Mouse (Mus musculus) embryonic facial prominence, embryonic 11.5 days (tissue): ENCODE measurements around the gene Olfr17. TPM values are rescaled to one million over a fixed set of nuclear protein-coding genes. Genes with fewer than 3 reads are reported as not detected.
A peak's percentile ranks its signal among the peaks of the same experiment; 100 is the strongest.
"Not testable (repeated sequence)": the region's sequence is repeated elsewhere in the genome, so short reads cannot be mapped to it uniquely, and the experiment has no call there.

Experiments used
- ATAC-seq: fragments of 200-750 bp; cut with Nextera tagmentation; replicated peaks from 2 replicates; pipeline ENCODE4 v1.8.0; 2017; ENCODE audit warnings: low read depth; ENCODE audit not compliant: insufficient number of reproducible peaks, low FRiP score, low TSS enrichment
- DNase-seq: peaks from one replicate; pipeline ENCODE4 v3.0.0-alpha.2; 2015; ENCODE audit warnings: low spot score
- H3K27ac ChIP-seq: fragments of 300-500 bp; sonication (generic); replicated peaks from 2 replicates; pipeline ENCODE4 v1.5.1; 2014; ENCODE audit warnings: mild to moderate bottlenecking, low read depth, low read length, control low read depth
- H3K27me3 ChIP-seq: fragments of 300-500 bp; sonication (generic); 2 replicates; pipeline ENCODE4 v1.6.1; 2014; ENCODE audit warnings: mild to moderate bottlenecking, low read length, moderate library complexity, mixed read lengths; ENCODE audit not compliant: control insufficient read depth, insufficient read depth
- H3K36me3 ChIP-seq: fragments of 300-500 bp; sonication (generic); replicated peaks from 2 replicates; pipeline ENCODE4 v1.6.1; 2014; ENCODE audit warnings: low read depth, mild to moderate bottlenecking, low read length, moderate library complexity, mixed read lengths; ENCODE audit not compliant: control insufficient read depth, insufficient read depth
- H3K4me1 ChIP-seq: fragments of 300-500 bp; sonication (generic); 2 replicates; pipeline ENCODE4 v1.6.1; 2014; ENCODE audit warnings: low read length, mixed read lengths; ENCODE audit not compliant: control insufficient read depth, insufficient read depth
- H3K4me2 ChIP-seq: fragments of 300-500 bp; sonication (generic); 2 replicates; pipeline ENCODE4 v1.6.1; 2014; ENCODE audit warnings: low read depth, mild to moderate bottlenecking, control low read depth, low read length, moderate library complexity
- H3K4me3 ChIP-seq: fragments of 300-500 bp; sonication (generic); 2 replicates; pipeline ENCODE4 v1.5.1; 2014; ENCODE audit warnings: low read depth, low read length, control low read depth
- H3K9ac ChIP-seq: fragments of 300-500 bp; sonication (generic); replicated peaks from 2 replicates; pipeline ENCODE4 v1.6.1; 2014; ENCODE audit warnings: mild to moderate bottlenecking, control low read depth, low read length
- H3K9me3 ChIP-seq: fragments of 300-500 bp; sonication (generic); replicated peaks from 2 replicates; pipeline ENCODE4 v1.6.1; 2016; ENCODE audit warnings: mild to moderate bottlenecking, low read length, inconsistent platforms, mixed read lengths; ENCODE audit not compliant: control insufficient read depth
- WGBS: fragments of 180-500 bp; shearing (Covaris S2); extraction: QIAGEN DNeasy Blood & Tissue Kit; methylation state at CpG from one replicate; pipeline ENCODE4 v1.1.7; 2014; 5-methylcytosine and 5-hydroxymethylcytosine counted together
- polyA plus RNA-seq: library from polyadenylated mRNA; unstranded; fragments of >200 nt; fragmentation: Nextera tagmentation; extraction: Ambion mirVana; gene quantifications from 2 replicates; pipeline ENCODE4 v1.2.1, GENCODE M21; 2014

Olfr17 gene
- not detected in 2 replicates for polyA plus RNA-seq

DNA sequence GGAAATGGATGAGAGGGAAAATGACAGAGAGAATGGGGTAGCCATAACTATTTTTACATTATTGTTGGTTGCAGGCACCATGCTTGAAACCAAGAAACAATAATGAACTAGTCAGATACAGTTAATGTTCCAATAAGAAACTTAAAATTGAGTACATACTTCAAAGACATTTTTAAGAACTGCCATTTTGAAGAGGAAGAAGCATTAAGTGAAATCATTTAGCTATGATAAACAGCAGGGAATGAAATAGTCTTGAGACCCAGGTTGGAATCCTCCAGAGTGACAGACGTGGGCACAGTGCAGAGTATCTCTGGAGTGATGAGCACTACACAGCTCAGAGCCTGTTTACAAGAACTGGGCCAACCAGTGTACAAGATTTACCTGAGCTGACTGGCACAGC, at the start of gene Olfr17:
Olfr17 (plus strand) TSS at position 301 of the 400 bp plus-strand sequence.
- Histone ChIP-seq H3K27me3 (no peaks in the 10 kb centered on the region), H3K27ac (no peak within 1 kb of the TSS), H3K9ac (no peak within 1 kb of the TSS), H3K36me3 (no peaks in the 10 kb centered on the region), H3K4me1 (no peaks in the 10 kb centered on the region), H3K4me3 (no peak within 1 kb of the TSS), H3K4me2 (no peak within 1 kb of the TSS), H3K9me3 (no peaks in the 10 kb centered on the region)
- ATAC-seq, result no peak
- DNase-seq, result no peak
- 67% methylated on average over 1 of the region's 1 CpGs for WGBS

DNA sequence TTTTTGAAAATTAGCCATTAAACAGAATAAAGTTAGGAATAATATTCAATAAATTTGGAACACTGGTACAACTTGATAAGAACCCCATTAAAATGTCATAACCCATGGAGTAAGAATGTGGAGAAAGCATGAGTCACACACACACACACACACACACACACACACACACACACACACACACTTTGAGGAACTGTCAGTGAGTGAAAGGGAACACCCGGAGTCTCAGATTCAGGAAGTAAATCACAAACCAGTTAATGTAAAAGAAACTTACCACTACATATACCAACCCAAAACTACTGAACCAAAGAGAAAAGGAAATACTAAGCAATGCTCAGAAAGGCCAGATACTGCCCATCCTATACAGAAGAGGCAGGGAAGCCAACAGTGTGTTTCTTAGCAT, 48.6 kb upstream of the Olfr17 start:
- ATAC-seq (no peak), DNase-seq (no peak)
- no peak overlapping the region for H3K9ac ChIP-seq
- H3K4me2 ChIP-seq, result no peak overlapping the region
- H3K27ac ChIP-seq, result no peak overlapping the region
- no peak overlapping the region for H3K4me3 ChIP-seq
- H3K4me1 ChIP-seq, result no peaks in the 10 kb centered on the region
- H3K27me3 ChIP-seq, result no peaks in the 10 kb centered on the region
- 94% methylated on average over 1 of the region's 1 CpGs for WGBS
- H3K36me3 ChIP-seq, result no peaks in the 10 kb centered on the region
- no peaks in the 10 kb centered on the region for H3K9me3 ChIP-seq

DNA sequence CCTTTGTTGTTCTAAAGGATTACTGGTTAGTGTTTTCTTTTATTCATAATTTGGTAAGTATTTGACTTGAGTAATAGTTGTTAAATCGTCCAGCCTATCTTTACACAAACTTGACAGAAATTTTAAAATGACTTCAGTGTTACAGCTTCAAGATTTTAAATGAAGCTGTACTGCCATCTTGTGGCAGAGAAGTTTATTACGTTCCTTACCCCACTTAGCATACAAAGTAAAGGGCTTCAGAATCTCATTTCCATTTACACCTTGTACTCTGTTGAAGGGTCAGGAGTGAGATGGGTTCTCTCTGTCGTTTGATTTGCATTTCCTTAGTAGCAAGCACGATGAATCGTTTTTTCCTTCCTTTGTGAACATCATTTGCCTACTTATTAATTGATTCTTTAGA, 47.2 kb upstream of the Olfr17 start:
- DNase-seq (peak; percentile 72), ATAC-seq (no peak)
- Histone ChIP-seq H3K4me2 (no peak overlapping the region), H3K36me3 (no peaks in the 10 kb centered on the region), H3K9ac (no peak overlapping the region), H3K27me3 (no peaks in the 10 kb centered on the region), H3K4me3 (no peak overlapping the region), H3K9me3 (no peaks in the 10 kb centered on the region), H3K4me1 (no peaks in the 10 kb centered on the region), H3K27ac (no peak overlapping the region)
- WGBS, result 5% methylated on average over 5 of the region's 5 CpGs

DNA sequence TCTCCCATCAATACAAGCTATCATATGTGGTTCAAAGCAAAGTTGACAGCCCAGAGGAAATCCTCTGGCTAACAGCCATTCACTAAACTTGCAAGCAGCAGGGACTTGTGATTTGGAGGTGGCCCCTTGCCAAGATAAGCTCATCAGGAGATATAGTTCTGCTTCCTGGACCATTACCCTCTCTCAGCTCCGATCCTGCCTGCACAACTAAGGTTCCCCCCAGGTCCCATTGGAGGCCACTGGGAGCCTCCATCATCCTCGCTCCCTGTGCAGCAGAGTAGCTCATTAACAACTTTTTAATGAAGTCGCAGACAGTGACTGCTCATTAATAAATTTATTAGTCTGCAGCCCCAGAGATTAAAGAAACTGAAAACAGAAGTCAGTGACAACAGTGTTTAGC, 45.4 kb upstream of the Olfr17 start:
- no peak for DNase-seq
- ATAC-seq, result no peak
- Histone ChIP-seq H3K4me1 (no peaks in the 10 kb centered on the region), H3K27ac (no peak overlapping the region), H3K27me3 (no peaks in the 10 kb centered on the region), H3K36me3 (no peaks in the 10 kb centered on the region), H3K4me2 (no peak overlapping the region), H3K9ac (no peak overlapping the region), H3K9me3 (no peaks in the 10 kb centered on the region), H3K4me3 (no peak overlapping the region)
- 64% methylated on average over 3 of the region's 3 CpGs for WGBS

DNA sequence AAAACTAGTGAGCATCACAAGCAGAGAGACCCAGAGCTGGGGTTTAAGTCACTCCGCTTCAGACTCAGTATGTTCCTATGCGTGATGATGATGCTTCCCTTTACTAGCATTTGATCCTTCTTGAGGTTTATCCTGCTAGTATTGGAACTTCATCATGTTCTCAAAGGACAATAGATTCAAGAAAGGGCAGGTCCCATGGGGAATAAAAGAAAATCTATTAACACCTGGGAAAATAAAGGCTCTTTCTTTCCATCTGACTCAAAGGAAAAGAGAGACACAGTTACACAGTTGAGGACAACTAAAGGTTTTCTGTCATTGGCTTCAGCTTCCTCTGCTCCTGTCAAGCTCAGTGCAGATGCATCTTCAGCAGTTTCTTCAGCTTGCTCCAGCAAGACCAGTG, 22.3 kb upstream of the Olfr17 start, which contains the start of gene Olfr714:
Olfr714 (plus strand) TSS at position 301 of the 400 bp plus-strand sequence.
- H3K36me3 ChIP-seq, result no peaks in the 10 kb centered on the region
- no peaks in the 10 kb centered on the region for H3K4me1 ChIP-seq
- no peak for ATAC-seq
- 87% methylated on average over 2 of the region's 2 CpGs for WGBS
- no peaks in the 10 kb centered on the region for H3K27me3 ChIP-seq
- no peak within 1 kb of the TSS for H3K27ac ChIP-seq
- H3K9me3 ChIP-seq, result no peaks in the 10 kb centered on the region
- no peak for DNase-seq
- H3K4me3 ChIP-seq, result no peak within 1 kb of the TSS
- H3K9ac ChIP-seq, result no peak within 1 kb of the TSS
- H3K4me2 ChIP-seq, result no peak within 1 kb of the TSS

DNA sequence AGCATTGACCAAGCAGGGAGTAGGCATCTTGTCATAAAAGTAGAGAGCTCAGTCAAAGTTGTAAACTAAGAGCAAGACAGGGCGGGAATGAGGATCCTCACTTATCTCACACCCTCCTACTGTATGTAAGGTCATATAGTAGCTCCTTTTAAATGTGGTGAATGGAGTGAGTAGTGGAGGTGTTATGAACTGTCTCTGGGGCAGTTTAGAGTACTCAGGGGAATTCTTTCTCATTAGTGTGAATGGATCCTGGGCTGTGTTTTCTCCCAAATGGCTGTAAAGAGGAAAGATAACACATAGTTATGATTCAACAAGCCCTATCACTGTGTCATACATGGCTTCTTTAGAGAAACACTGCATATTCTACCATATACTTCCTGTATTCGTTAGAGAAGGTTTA, 17.2 kb downstream of the Olfr17 start, which contains the start of gene Olfr715b:
Olfr715b (minus strand) TSS at position 101 of the 400 bp plus-strand sequence.
- not testable (repeated sequence) for H3K4me3 ChIP-seq, H3K27ac ChIP-seq, H3K36me3 ChIP-seq, H3K27me3 ChIP-seq, ATAC-seq, H3K9me3 ChIP-seq, H3K9ac ChIP-seq, H3K4me2 ChIP-seq, H3K4me1 ChIP-seq, DNase-seq
- 82% methylated on average over 1 of the region's 2 CpGs for WGBS

DNA sequence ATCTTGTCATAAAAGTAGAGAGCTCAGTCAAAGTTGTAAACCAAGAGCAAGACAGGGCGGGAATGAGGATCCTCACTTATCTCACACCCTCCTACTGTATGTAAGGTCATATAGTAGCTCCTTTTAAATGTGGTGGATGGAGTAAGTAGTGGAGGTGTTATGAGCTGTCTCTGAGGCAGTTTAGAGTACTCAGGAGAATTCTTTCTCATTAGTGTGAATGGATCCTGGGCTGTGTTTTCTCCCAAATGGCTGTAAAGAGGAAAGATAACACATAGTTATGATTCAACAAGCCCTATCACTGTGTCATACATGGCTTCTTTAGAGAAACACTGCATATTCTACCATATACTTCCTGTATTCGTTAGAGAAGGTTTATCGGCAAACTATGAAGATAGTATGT, 38.0 kb downstream of the Olfr17 start, which contains the start of gene Olfr715:
Olfr715 (minus strand) TSS at position 101 of the 400 bp plus-strand sequence.
- H3K9me3 ChIP-seq, DNase-seq, H3K4me2 ChIP-seq, H3K36me3 ChIP-seq, H3K4me1 ChIP-seq, H3K4me3 ChIP-seq, H3K27ac ChIP-seq, ATAC-seq, H3K9ac ChIP-seq, H3K27me3 ChIP-seq: not testable (repeated sequence)
- WGBS, result 88% methylated on average over 2 of the region's 3 CpGs

DNA sequence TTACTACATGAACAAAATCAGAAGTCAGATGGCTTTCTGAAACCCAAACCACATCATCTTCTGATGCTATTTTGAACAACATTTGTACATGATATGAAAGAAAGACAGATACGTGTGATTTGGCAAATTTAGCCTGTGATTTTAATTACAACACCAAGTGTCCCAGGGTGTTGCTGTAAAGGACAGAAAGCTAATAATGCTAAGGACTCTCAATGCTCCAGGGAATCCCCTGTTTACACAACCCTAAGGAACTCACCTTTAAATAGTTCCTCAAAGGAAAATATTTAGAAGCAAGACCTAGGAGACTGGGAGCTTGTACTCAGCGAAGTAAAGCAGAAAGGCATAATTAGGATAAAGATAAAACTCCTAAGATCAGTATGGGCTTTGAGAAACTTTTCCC, 45.0 kb downstream of the Olfr17 start, which contains the start of gene Olfr716:
Olfr716 (plus strand) TSS at position 301 of the 400 bp plus-strand sequence.
- H3K4me2 ChIP-seq, H3K9ac ChIP-seq, DNase-seq, H3K27ac ChIP-seq, H3K4me3 ChIP-seq, H3K4me1 ChIP-seq, H3K27me3 ChIP-seq, H3K9me3 ChIP-seq, ATAC-seq, H3K36me3 ChIP-seq: not testable (repeated sequence)
- 72% methylated on average over 2 of the region's 2 CpGs for WGBS
